Mouse (Mus musculus): ENCODE measurements around the gene Pcdh7.

DNA sequence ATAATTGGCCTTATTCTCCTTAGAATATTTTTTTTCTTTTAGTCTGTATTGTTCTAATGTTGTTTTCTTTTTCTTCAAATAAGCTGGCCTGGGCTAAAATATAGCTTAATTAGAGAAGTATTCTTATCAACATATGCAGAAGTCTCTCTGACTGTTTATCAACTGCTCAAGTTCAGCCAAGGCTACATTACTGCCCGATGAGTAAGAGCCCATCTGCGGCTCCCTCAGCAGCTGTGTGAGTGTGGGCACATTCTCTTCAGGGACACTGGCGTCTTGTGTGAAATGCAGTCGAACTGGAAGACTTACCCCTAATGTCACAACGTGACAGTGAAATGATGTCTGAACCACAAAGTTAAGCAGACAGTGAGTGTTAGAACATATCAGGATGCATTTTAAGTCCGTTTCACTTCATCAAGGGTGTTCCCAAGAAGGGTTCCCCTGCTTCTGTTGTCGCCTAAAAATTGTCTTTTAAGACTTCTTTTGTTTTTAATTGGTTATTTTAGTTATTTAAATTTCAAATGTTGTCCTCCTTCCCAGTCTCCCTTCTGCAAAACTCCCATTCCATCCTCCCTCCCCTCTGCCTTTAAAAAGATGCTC, 181.3 kb downstream of the Pcdh7 start:
- TF ChIP-seq CTCF (IDR thresholded peaks at IDR 0.05; ENCODE audit: extremely low read depth, insufficient read length, insufficient replicate concordance, low read depth, low read length) (no peak), POLR2A (IDR thresholded peaks at IDR 0.05; ENCODE audit: low read depth, low read length) (no peak)

Measured in small intestine, adult 2 months (tissue).